8 mouse cellular contexts compared by ENCODE assay signal in the genomic region with DNA sequence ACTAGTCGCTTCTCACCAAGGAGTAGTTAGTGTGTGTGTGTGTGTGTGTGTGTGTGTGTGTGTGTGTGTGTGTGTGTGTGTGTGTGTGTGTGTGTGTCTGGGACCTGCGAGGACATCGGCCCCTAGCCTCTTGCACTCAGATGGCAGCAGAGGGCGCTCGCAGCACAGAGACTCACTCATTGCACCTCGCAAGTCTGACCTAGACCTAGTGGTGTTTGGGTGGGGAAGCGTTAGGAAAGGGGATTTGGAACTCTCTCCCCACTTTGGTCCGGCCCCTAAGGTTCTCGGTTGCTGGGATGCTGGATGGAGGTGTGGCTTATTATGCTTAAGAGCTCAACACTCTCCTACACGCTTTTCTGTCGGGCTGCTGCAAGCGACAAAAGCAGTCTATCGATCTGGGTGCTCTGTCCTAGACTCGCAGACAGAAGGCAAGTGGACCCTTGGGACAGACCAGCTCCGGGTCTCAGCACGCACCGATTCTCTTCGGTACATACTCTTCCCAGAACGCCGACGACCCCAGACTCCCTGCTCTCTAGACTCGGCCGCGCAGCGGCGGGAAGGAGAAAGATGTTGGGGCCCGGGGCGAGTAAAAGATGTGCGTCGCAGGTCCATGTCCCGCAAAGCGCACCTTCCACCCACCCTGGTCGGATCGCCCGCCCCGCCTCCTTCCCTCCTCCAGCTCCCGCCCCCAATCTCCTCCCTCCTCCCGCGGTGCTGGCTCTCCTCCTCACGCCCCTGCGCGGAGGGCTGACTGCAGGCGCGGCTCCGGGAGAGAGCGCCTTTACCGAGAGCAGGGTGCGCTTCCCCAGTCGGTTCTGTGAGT. TPM values are rescaled to one million over a fixed set of nuclear protein-coding genes. Genes with fewer than 3 reads are reported as not detected.
DNase-seq lines count a peak whose midpoint lies in the region; ATAC-seq lines count a peak whose summit lies in the region.

A gene (plus strand): TSS at position 750 of the 823 bp plus-strand sequence.

- ATAC-seq in heart, embryonic 14.5 days (ENCODE audit: insufficient number of reproducible peaks, insufficient read depth, low FRiP score, low read depth) = peak; percentile 56
- peak; percentile 88 for ATAC-seq in liver, embryonic 11.5 days (replicated peaks; ENCODE audit: low FRiP score)

- H3K4me3 ChIP-seq in brown adipose tissue, adult 24 weeks (ENCODE audit: insufficient read depth, low read depth, low read length) = peak within 1 kb of the TSS; percentile 41
- peak within 1 kb of the TSS; percentile 35 to 45 for H3K4me3 ChIP-seq in heart, embryonic 14.5 days (ENCODE audit: control insufficient read depth in 1 of 2, insufficient read depth in 1 of 2, low read depth in 1 of 2, low read length in 2 of 2)
- peak within 1 kb of the TSS; percentile 64 for H3K4me3 ChIP-seq in liver, embryonic 11.5 days (ENCODE audit: low read depth, low read length)

- H3K4me2 ChIP-seq in heart, embryonic 14.5 days (ENCODE audit: low read length) = peak within 1 kb of the TSS; percentile 85
- H3K4me2 ChIP-seq in liver, embryonic 11.5 days = peak within 1 kb of the TSS; percentile 89

- H3K27ac ChIP-seq in brown adipose tissue, adult 24 weeks (replicated peaks; ENCODE audit: low read depth, low read length) = no peak within 1 kb of the TSS
- no peak within 1 kb of the TSS for H3K27ac ChIP-seq in heart, embryonic 14.5 days (replicated peaks in 1 of 2; ENCODE audit: control insufficient read depth in 1 of 2, insufficient read depth in 1 of 2, low read depth in 2 of 2, low read length in 2 of 2)
- H3K27ac ChIP-seq in liver, embryonic 11.5 days (ENCODE audit: low read depth, low read length) = peak within 1 kb of the TSS; percentile 21; the same call in 1 of the 2 replicates

- 1% methylated on average over 44 of the region's 49 CpGs for WGBS in heart, embryonic 14.5 days
- WGBS in liver, embryonic 11.5 days = under 1% methylated on average over 48 of the region's 49 CpGs

- H3K9ac ChIP-seq in heart, embryonic 14.5 days (ENCODE audit: low read length) = peak within 1 kb of the TSS; percentile 53
- H3K9ac ChIP-seq in liver, embryonic 11.5 days (ENCODE audit: low read depth, low read length) = peak within 1 kb of the TSS; percentile 67

- no peaks in the 10 kb centered on the region for H3K36me3 ChIP-seq in heart, embryonic 14.5 days (ENCODE audit: control insufficient read depth, insufficient read depth, low read length)
- H3K36me3 ChIP-seq in liver, embryonic 11.5 days (ENCODE audit: control insufficient read depth, insufficient read depth, low read length) = no peaks in the 10 kb centered on the region
- H3K36me3 ChIP-seq in splenic B cell, adult 2 months (ENCODE audit: control insufficient read depth, insufficient read depth, low read length, poor library complexity, severe bottlenecking) = no peaks in the 10 kb centered on the region

- DNase-seq in CD4-positive, CD25-positive, alpha-beta regulatory T cell, adult 2 months (ENCODE audit: low read depth, low spot score) = peak; percentile 87
- DNase-seq in fibroblast of lung, adult 2 months (ENCODE audit: low read depth) = peak; percentile 46
- peak; percentile 96 for DNase-seq in kidney, postnatal 10 days
- DNase-seq in liver, embryonic 11.5 days (ENCODE audit: low spot score) = peak; percentile 83
- peak; percentile 79 for DNase-seq in naive thymus-derived CD4-positive, alpha-beta T cell, adult 2 months (ENCODE audit: low read depth)
- peak; percentile 84 for DNase-seq in splenic B cell, adult 2 months (ENCODE audit: low read depth, low spot score)

- H3K9me3 ChIP-seq in heart, embryonic 14.5 days (ENCODE audit: control insufficient read depth, low read length) = no peaks in the 10 kb centered on the region
- no peaks in the 10 kb centered on the region for H3K9me3 ChIP-seq in liver, embryonic 11.5 days (ENCODE audit: control insufficient read depth, low read length)

- H3K4me1 ChIP-seq in brown adipose tissue, adult 24 weeks (ENCODE audit: control insufficient read depth, insufficient read depth, insufficient read length, low read length) = no peaks in the 10 kb centered on the region
- peaks cover 0 to 7% of the 10 kb centered on the region in 2 experiments; a peak in 2 of 4 replicates for H3K4me1 ChIP-seq in heart, embryonic 14.5 days (ENCODE audit: control insufficient read depth in 2 of 2, insufficient read depth in 2 of 2, low read length in 2 of 2)
- H3K4me1 ChIP-seq in liver, embryonic 11.5 days (replicated peaks; ENCODE audit: control insufficient read depth, insufficient read depth, low read length) = peaks cover 6% of the 10 kb centered on the region

- peaks cover 62% of the 10 kb centered on the region for H3K27me3 ChIP-seq in heart, embryonic 14.5 days (ENCODE audit: control insufficient read depth, insufficient read depth, low read length)
- peaks cover 65% of the 10 kb centered on the region for H3K27me3 ChIP-seq in liver, embryonic 11.5 days (replicated peaks; ENCODE audit: control insufficient read depth, insufficient read depth, low read length)
- H3K27me3 ChIP-seq in splenic B cell, adult 2 months (ENCODE audit: control insufficient read depth, insufficient read depth, low read length, poor library complexity, severe bottlenecking) = no peaks in the 10 kb centered on the region

RNA-seq across cellular contexts. Expression of the gene that starts here (rescaled TPM):
- 0.38 TPM in 1 of 2 replicates, not detected in the other for polyA plus RNA-seq in brown adipose tissue, adult 24 weeks (2012; ENCODE audit: insufficient read depth, insufficient read length, missing spikeins)
- polyA plus RNA-seq in heart, embryonic 14.5 days (2014; fragmentation: Nextera tagmentation; extraction: Ambion mirVana) = 1.1 and 1.2 TPM in 2 replicates
- 20.1 and 20.7 TPM in 2 replicates for polyA plus RNA-seq in liver, embryonic 11.5 days (2014; fragmentation: Nextera tagmentation; extraction: Ambion mirVana)

Comparison
In these comparisons a context has a peak if more than half of its experiments do, and no peak if none do; other contexts are left out.
1. DNase-seq: peak in every context shown above with its lines; median percentile 96 in kidney, postnatal 10 days; 87 in CD4-positive, CD25-positive, alpha-beta regulatory T cell, adult 2 months; 84 in splenic B cell, adult 2 months; 83 in liver, embryonic 11.5 days; 79 in naive thymus-derived CD4-positive, alpha-beta T cell, adult 2 months; 46 in fibroblast of lung, adult 2 months.